Mouse (Mus musculus) MEL-GATA-1-ER (cell line): ENCODE data around the gene Muc1.
"Not testable (repeated sequence)": the region's sequence is repeated elsewhere in the genome, so short reads cannot be mapped to it uniquely, and the experiment has no call there.

ENCODE experiments used
- DNase-seq: peaks from one replicate; pipeline ENCODE4 v3.0.0-alpha.2; 2012; ENCODE audit warnings: low read depth; ENCODE audit errors: extremely low read depth

Gene Muc1

DNA sequence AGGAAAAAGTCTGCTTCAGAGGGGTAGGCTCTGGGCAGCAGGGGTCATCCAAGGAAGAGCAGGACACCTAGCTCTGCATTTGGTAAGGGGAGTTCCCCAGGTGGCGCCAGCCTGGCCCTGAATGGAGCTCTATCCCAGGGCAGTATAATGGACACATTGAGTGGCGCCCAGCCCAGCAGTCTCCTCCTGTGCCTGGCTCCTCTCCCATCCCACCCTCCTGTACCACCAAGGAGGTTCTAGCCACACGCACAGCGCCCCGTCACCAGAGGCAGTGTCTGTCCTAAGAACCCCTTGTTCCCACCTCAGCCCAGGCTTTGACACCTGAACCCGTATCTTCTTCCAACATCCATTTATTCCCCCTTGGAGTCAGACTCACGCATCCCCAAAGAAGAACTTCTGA, 19.1 kb upstream of the Muc1 start:
- no peak for DNase-seq

DNA sequence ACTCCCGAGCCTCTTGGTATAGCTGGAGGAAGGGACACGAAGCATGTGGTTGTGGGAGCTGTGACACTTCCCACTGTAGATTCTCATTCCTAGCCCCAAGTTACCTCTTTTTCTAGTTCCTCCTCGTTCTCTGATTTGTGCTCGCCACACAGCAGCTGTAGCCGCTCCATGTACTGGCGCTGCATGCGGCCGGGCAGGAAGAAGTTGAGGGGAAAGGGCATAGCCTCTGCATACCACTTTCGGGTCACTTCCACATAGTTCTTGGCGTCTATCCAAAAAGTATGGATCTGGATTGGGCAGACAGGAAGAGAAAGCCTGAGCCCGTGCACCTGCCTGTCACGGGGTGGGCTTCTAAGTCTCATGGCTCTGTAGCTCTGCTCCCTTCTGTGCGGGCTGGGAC, 18.7 kb upstream of the Muc1 start:
- DNase-seq, result no peak

DNA sequence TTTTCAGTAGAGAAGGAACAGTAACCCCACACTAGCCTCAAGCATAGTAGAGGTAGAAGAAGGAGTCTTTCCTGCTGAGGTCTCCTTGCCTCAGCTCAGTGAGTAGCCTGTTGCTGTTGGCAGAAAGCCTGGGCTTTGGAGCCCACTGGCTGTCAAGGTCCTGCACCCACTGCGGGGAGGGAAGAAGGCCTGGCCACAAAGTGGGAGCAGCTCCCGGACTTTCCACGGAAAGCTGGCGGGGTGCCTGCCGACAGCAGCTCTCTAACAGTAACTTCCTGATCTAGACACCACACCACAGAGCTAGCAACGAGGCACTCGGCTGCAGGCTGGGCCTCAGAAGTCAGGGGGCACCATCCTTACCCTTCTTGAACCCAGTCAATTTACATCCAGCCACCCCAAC, 18.1 kb upstream of the Muc1 start:
- no peak for DNase-seq

DNA sequence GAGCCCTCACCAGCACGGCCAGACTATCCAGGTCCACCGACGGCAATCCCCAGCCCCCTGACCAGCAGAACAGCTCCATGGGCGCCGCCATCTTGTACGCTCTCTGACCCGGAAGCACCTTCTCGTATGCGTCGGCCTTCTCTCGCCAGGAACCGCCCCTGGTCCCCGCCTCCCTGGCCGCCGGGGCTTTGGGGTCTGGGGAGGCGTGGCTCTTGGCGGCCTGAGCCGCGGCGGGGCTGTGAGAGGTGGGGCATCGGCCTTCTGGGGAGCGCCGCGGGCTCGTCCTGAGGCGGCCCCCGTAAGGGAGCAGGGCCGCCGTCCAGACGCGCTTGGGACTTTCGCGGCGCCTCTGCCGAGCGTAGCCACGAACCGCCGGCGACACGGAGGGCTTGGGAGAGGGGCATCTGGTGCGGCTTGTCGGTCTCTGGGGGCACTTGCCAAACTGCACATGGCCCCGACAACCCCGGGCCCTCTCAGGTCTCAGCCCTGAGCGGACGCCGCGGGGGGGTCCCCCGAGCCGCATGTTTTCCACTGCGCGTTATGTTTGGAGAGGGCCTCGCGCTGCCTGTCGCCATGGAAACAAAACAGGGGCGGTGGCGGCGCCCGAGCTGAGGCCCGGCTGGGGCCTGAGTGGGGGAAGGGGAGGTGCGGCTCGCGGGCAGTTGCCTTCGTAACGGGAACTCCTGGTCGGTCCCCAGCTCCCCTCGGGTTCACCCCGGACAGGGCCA, 14.9 kb upstream of the Muc1 start:
- peak; percentile 86 for DNase-seq

DNA sequence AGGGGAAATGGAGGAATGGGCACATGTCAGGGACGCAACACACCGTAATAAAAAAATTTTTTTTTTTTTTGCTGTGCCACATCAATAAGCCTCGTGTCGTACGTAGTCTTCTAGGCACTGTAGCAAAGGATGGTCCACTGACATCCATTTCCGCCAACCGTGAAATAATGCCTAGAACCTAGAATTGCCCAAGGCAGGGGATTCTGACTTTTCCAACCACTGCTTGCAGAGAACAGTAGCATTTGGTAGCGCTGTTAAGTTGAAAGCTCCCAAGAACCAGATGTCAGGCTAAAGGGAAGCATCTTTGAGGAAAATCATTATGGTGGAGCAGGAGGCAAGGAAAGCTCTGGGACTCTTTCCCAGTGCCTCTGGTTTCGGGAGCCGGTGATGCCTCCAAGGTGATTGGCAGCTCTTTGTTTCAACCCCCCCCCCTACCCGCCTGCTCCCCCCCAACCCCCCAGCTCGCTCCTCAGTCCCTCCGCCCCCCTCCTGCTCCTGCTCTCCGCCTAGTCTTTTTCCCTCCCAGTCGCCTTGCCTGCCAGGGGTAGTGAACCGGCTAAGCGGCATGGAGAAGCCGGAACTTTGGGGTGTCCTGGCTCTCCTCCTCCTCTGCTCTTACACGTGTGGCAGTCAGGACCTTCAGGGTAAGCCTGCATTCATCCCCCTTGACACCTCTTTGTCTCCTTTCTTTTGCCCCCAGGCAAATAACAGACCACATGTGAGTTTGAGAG, 14.0 kb upstream of the Muc1 start, which contains the start of gene Thbs3:
Thbs3 (plus strand) TSS at position 500 of the 731 bp plus-strand sequence.
- no peak for DNase-seq

DNA sequence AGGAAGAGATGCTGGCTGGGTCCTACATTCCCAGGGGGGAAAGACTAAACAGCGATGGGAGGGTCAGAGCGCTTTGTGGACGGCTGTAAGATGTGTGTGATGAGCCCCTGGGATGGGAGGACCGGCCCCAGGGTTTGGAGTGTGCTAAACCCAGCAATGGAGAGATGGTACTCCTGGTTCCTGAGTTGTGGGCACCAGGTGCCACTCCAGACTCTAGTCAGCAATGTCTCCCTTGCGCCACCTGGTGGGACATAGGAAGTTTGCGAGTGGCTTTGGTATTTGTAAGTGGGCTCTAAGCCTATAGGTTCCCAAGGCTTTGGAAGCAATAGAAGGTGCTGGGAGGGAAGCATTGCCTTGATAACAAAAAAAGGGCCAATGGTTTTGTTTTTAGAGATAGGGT, 13.0 kb upstream of the Muc1 start:
- DNase-seq, result peak; percentile 87

DNA sequence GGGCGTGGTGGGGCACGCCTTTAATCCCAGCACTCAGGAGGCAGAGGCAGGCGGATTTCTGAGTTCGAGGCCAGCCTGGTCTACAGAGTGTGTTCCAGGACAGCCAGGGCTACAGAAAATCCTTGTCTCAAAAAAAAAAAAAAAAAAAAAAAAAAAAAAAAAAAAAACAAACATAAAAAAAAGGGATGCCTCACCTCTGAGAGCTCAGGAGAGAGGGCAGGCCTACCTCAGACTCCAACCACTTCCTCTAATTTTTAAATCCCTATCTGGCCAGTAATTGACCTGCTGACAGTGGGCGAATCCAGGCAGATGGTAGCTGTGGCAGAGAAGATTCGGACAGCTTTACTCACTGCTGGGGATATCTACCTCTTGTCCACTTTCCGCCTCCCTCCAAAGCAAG, 12.4 kb upstream of the Muc1 start:
- DNase-seq, result not testable (repeated sequence)

DNA sequence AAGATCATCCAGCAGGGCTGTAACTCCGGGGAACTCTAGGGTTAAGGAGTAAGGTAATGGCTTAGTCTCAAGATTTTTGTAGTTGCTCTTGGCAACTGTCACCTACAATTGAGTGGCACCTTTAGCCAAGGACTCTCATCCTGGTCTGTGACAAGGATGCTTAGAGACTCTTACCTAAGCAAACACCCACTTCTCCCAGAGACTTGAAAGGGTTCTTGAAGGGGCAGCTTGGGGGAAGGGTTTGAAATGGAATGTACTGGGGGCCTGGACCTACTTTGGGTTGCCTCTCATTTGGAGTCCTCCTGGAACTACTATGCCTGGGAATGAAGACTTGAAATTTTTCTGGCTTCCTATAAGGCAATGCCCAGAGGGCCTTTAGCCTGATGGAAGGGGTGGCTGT, 10.6 kb upstream of the Muc1 start:
- DNase-seq, result no peak

DNA sequence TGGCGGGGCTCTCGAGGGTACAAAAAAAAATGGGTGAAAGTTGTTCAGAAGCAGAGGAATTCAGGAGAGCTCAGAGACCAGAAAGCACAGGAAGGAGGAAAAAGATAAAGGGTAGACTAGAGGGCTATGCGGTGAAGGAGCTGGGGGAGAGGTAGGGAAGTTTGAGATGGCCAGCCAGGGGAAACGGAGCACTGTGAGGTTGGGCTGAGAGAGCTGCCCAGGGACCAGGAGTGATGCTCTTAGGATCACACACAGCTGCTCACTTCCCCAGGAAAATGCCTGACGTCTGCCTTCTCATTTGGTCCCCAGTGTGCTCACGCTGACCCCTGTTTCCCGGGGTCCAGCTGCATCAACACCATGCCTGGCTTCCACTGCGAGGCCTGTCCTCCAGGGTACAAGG, 9.3 kb upstream of the Muc1 start:
- DNase-seq, result no peak

DNA sequence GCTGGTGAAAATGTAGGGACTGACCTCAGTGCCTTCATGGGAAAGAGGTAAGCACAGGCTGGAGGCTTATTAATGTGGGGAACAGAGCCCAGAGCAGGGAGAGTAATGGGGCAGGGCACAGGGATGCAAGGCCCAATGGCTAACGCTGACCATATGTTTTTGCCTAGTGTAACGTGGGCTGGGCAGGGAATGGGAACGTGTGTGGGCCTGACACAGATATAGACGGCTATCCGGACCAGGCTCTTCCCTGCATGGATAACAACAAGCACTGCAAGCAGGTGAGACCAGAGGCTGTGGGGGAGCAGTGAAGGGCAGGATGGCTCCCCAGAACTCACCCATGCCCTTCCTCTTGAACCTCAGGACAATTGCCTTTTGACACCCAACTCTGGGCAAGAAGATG, 7.7 kb upstream of the Muc1 start:
- DNase-seq, result no peak

DNA sequence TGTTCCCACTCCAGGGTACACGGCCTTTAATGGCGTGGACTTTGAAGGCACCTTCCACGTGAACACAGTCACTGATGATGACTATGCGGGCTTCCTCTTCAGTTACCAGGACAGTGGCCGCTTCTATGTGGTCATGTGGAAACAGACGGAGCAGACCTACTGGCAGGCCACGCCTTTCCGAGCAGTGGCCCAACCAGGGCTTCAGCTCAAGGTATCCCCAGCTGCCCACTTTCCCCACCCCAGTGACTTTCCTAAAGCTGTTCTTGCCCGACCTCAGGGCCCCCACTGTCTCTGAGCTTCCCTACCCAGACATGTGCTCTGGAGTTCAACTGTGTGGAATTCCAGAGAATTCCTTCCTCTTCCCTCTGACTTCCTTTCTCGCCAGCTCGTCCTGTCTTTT, 4.1 kb upstream of the Muc1 start:
- DNase-seq, result no peak

DNA sequence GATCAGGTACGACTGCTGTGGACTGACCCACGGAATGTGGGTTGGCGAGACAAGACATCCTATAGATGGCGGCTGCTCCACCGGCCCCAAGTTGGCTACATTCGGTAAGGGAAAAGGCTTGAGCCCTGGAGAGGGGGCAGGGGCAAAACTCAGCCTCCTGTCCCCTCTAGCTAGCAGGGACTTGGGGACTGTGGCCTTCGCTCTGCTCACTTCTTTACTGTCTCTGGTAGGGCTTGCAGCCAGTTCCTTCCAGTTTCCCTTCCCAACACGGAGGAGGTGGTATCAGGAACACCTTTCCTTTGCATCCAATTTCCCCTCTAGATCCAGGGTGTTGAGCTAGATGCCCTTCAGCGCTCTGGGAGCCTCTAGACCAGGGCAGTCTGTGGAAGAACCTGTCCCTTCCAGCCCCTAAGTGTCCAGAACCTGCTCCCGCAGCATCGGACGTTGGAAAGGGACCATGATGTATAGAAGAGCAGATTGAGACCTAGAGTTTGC, 3.5 kb upstream of the Muc1 start:
- no peak for DNase-seq

DNA sequence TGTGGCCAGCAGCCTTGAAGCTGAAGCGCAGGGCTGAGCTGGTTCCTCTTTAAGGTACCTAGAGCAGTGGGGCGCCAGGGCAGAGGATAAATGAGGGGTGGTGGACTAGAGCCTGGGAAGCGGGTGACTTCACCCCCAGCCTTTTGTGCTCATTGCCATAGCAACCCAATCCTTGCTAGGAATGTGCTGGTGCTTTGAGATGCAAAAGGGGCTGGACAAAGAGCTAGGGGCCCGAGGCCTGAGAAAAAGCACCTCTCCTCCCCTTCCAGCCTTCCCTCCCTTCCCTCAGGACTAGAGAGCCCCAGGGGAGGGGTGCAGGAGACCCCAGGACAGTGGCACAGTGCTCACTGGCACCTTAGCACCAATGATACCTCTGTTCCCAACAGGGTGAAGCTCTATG, 2.9 kb upstream of the Muc1 start:
- DNase-seq, result no peak

DNA sequence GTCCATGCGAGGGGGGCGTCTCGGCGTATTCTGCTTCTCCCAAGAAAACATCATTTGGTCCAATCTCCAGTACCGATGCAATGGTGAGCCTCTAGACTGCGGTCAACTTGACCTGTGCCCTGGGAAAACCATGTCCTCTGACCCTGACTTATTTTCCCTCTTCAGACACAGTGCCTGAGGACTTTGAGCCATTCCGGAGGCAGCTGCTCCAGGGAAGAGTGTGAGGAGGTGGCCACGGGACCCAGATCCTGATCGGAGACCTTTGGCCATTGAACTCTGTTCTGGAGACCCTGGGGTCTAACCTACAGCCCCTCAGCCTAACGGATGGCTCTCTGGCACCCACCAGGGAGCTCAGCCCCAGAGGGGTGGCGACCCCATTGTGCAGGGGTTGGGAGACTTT, 2.5 kb upstream of the Muc1 start:
- no peak for DNase-seq

DNA sequence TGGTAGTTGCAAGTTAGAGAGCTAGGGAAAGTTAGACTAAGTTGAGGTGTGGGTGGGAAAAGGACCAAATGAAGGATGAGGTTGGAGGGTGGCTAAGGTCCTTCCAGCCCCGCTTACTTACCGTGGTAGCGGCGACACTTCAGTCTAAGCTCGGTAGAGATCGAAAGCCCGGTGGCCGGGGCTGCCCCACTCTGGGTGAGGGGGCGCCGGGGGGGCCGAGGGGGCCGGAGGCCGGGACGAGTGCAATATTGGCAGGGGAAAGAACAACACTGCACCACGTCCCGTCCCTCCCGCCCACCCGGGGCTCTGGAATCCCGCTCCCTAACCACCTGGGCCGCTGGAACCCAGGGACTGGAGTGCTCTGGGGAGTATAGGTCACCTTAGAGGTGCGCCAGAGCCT, 2.0 kb upstream of the Muc1 start, which contains the start of gene Mtx1:
Mtx1 (minus strand) TSS at position 189 of the 400 bp plus-strand sequence.
- no peak for DNase-seq

DNA sequence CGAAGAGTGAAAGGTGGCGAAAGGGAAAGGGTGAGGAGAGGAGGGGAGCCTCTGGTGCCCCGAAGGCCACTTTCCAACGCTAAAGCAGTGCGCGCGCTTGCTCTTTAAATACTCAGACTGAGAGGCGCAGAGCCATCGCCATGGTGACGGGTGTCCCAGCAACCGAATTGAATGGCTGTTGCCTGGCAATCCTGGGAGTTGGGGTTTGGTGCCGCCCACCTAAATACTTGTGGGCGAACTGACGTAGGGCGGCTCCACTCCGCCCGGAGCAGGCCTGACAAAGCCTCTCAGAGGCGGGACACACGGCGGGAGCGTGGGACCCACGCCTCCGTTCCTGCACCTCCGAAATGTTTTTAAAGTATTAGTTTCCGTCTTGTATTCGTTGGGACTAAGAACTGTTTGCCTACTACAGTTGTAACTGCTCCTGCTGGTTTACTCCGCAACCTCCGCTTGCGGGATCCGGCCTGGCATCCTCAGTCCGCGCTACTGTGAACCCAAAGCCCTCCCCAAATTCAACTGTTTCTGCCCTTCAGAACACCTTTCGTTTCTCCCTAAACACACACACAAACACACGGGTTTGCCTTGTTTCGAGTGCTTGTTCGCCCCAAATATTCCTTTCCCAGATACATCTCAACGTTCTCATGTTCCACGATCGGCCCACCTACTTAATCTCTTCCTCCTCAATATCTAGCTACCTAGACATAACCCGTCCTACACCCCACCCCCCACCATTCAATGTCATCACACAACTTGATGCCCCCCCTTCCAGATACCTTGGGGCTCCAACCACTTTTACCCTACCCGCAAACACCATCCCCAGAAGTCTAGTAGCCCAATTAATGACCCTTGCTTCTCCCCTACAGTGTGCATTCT, 1.3 kb upstream of the Muc1 start:
- no peak for DNase-seq

DNA sequence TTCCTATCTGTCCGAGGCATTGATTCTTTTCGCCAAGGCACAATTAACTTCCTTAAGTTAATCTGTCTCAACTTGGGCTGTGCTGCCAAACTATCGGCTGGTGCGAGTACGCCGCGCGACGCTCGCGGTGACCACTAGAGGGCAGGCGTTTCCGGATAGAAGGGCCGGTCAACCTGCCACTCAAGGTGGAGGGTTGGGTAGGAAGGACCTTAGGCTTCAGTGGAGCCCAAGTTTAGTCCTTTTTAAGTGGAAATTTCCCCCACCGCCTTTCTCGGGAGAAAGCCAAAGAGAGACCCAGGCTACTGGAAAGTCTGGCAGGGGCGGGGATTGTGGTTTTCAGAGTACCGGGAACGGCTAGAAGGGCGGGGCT, 692 bp upstream of the Muc1 start:
- peak; percentile 69 for DNase-seq

DNA sequence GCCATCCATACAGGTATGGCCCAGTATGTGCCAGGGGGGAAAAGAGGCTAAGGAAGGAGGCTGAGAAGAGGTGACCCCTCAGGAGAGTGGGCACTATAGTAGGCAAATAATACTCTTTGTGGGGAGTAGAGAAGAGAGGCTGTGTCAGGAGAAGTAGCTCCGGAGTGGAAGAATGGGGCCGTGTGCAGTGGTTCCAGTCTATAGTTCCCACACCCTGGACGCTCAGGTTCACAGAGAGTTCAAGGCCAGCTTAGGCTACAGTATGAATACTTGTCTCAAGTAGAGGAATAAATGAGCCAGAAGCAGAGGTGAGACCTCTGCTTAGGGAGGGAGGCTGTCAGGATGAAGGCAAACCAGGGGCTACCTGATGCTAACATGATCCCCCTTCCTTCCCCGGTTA, 419 bp downstream of the Muc1 start:
- DNase-seq, result no peak

DNA sequence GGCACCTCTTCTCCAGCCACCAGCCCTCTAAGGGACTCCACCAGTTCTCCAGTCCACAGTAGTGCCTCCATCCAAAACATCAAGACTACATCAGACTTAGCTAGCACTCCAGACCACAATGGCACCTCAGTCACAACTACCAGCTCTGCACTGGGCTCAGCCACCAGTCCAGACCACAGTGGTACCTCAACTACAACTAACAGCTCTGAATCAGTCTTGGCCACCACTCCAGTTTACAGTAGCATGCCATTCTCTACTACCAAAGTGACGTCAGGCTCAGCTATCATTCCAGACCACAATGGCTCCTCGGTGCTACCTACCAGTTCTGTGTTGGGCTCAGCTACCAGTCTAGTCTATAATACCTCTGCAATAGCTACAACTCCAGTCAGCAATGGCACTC, 1.7 kb downstream of the Muc1 start:
- DNase-seq, result no peak

DNA sequence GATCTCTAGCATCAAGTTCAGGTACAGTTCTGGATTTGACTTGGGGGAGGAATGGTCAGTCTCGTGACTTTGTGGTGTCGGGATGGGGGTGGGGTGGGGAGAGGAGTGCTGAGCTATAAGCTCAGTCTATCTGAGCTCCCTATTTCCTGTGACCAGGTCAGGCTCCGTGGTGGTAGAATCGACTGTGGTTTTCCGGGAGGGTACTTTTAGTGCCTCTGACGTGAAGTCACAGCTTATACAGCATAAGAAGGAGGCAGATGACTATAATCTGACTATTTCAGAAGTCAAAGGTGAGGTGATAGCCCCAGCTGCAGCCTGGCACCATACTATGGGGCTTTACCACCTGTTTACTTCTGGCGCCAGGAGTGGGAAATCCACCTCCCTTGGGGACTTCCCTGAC, 2.5 kb downstream of the Muc1 start:
- DNase-seq, result no peak

DNA sequence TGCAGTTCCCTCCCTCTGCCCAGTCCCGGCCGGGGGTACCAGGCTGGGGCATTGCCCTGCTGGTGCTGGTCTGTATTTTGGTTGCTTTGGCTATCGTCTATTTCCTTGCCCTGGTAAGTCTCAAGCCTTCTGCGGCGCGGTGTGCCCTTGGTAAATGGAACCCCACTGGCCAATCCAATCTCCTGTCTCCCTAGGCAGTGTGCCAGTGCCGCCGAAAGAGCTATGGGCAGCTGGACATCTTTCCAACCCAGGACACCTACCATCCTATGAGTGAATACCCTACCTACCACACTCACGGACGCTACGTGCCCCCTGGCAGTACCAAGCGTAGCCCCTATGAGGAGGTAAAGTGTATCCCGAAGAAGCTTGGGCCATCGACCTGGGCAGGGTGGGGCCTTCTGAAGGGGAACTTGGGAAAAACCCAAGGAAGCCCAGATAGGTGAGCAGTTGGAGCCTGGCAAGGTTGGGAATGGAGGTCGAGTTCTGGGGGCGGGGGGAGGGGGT, 3.0 kb downstream of the Muc1 start:
- DNase-seq, result no peak

DNA sequence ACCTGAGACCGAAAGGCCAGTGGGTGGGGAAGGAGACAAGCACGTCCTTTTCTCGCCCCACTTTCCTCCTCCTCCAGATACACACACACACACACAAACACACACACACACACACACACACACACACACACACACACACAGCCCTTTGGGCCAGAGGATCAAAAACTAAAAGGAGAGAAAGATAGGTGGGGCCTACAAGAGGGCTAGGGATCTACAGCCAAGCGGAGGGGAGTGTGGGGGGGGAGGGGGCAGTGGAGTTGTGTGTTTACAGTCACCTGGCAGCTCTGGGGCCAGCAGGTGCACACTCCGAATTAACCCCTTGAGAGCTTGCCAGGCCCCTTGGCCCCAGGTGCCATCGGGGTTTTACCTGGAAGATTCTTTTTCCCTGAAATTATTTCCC, 3.8 kb downstream of the Muc1 start:
- no peak for DNase-seq
